Mouse (Mus musculus) embryonic facial prominence, embryonic 13.5 days (tissue): ENCODE measurements around the gene Mlxip. TPM values are rescaled to one million over a fixed set of nuclear protein-coding genes. Genes with fewer than 3 reads are reported as not detected.
A peak's percentile ranks its signal among the peaks of the same experiment; 100 is the strongest.

Source experiments
- ATAC-seq: fragments of 200-750 bp; cut with Nextera tagmentation; 2 replicates; pipeline ENCODE4 v1.8.0; 2017; ENCODE audit warnings: low read depth; ENCODE audit not compliant: insufficient number of reproducible peaks, insufficient read depth, low FRiP score, low TSS enrichment
- H3K27ac ChIP-seq: fragments of 300-500 bp; sonication (generic); 2 replicates; pipeline ENCODE4 v1.5.1; 2015; ENCODE audit warnings: moderate library complexity, mild to moderate bottlenecking, inconsistent platforms
- H3K27me3 ChIP-seq: fragments of 300-500 bp; sonication (generic); 2 replicates; pipeline ENCODE4 v1.6.1; 2015; ENCODE audit warnings: mild to moderate bottlenecking, inconsistent platforms
- H3K36me3 ChIP-seq: fragments of 300-500 bp; sonication (generic); 2 replicates; pipeline ENCODE4 v1.6.1; 2015; ENCODE audit warnings: mild to moderate bottlenecking, inconsistent platforms
- H3K4me1 ChIP-seq: fragments of 300-500 bp; sonication (generic); 2 replicates; pipeline ENCODE4 v1.6.1; 2015; ENCODE audit warnings: inconsistent platforms
- H3K4me2 ChIP-seq: fragments of 300-500 bp; sonication (generic); 2 replicates; pipeline ENCODE4 v1.6.1; 2015; ENCODE audit warnings: moderate library complexity, mild to moderate bottlenecking, inconsistent platforms
- H3K4me3 ChIP-seq: fragments of 300-500 bp; sonication (generic); 2 replicates; pipeline ENCODE4 v1.5.1; 2015; ENCODE audit warnings: mild to moderate bottlenecking, inconsistent platforms
- H3K9ac ChIP-seq: fragments of 300-500 bp; sonication (generic); 2 replicates; pipeline ENCODE4 v1.6.1; 2015; ENCODE audit warnings: mild to moderate bottlenecking, inconsistent platforms
- H3K9me3 ChIP-seq: fragments of 300-500 bp; sonication (generic); 2 replicates; pipeline ENCODE4 v1.6.1; 2016; ENCODE audit warnings: inconsistent platforms
- WGBS: fragments of 180-500 bp; shearing (Covaris S2); methylation state at CpG from one replicate; pipeline ENCODE4 v1.1.7; 2015; ENCODE audit warnings: mixed read lengths; 5-methylcytosine and 5-hydroxymethylcytosine counted together
- polyA plus RNA-seq: library from polyadenylated mRNA; unstranded; fragments of >200 nt; fragmentation: Nextera tagmentation; extraction: Ambion mirVana; gene quantifications from 2 replicates; pipeline ENCODE4 v1.2.1, GENCODE M21; 2015

Gene Mlxip
- polyA plus RNA-seq = 14.0 and 16.4 TPM in 2 replicates

GRCm38 (mm10) chr5:123394303-123394956 is at the start of gene Mlxip:
Gene Mlxip, plus strand, starts transcription at chr5:123394798.
- H3K4me1 ChIP-seq = peaks cover 54% of the 10 kb centered on the region
- ATAC-seq = peak; percentile 91

GRCm38 (mm10) chr5:123344963-123345852 is 49.4 kb upstream of the Mlxip start:
- H3K27ac ChIP-seq = peak overlapping the region; percentile 99
- H3K4me2 ChIP-seq = peak overlapping the region; percentile 86
- peaks cover 32% of the 10 kb centered on the region for H3K4me1 ChIP-seq
- ATAC-seq = peak; percentile 41; the same call in 1 of the 2 replicates
- H3K36me3 ChIP-seq = peaks cover 6% of the 10 kb centered on the region; the same call in 1 of the 2 replicates
- WGBS = under 1% methylated on average over 80 of the region's 87 CpGs
- peak overlapping the region; percentile 95 for H3K4me3 ChIP-seq
- peak overlapping the region; percentile 98 for H3K9ac ChIP-seq
- no peaks in the 10 kb centered on the region for H3K27me3 ChIP-seq
- H3K9me3 ChIP-seq = no peaks in the 10 kb centered on the region

More at GRCm38 (mm10) chr5:123394303-123394956, at the start of gene Mlxip:
- Histone ChIP-seq H3K27me3 (no peaks in the 10 kb centered on the region), H3K9me3 (no peaks in the 10 kb centered on the region), H3K9ac (peak within 1 kb of the TSS; percentile 97), H3K36me3 (no peaks in the 10 kb centered on the region), H3K4me2 (peak within 1 kb of the TSS; percentile 86), H3K27ac (peak within 1 kb of the TSS; percentile 85), H3K4me3 (peak within 1 kb of the TSS; percentile 93)
- under 1% methylated on average over 50 of the region's 50 CpGs for WGBS

- under 1% methylated on average over 22 of the region's 22 CpGs for WGBS
- ATAC-seq = no peak
- peaks cover 40% of the 10 kb centered on the region for H3K4me1 ChIP-seq
- H3K4me3 ChIP-seq = peak overlapping the region; percentile 95
- peak overlapping the region; percentile 99 for H3K27ac ChIP-seq
- no peaks in the 10 kb centered on the region for H3K27me3 ChIP-seq
- no peaks in the 10 kb centered on the region for H3K9me3 ChIP-seq
- H3K9ac ChIP-seq = peak overlapping the region; percentile 98
- H3K4me2 ChIP-seq = peak overlapping the region; percentile 86
- H3K36me3 ChIP-seq = peaks cover 6% of the 10 kb centered on the region; the same call in 1 of the 2 replicates
These were observed 48.5 kb upstream of the Mlxip start for GRCm38 (mm10) chr5:123345853-123346654.

- peak overlapping the region; percentile 95 for H3K4me3 ChIP-seq
- peak overlapping the region; percentile 98 for H3K9ac ChIP-seq
- H3K4me1 ChIP-seq = peaks cover 40% of the 10 kb centered on the region
- peaks cover 9% of the 10 kb centered on the region for H3K36me3 ChIP-seq
- H3K27me3 ChIP-seq = no peaks in the 10 kb centered on the region
- peak overlapping the region; percentile 86 for H3K4me2 ChIP-seq
- 55% methylated on average over 7 of the region's 7 CpGs for WGBS
- peak overlapping the region; percentile 99 for H3K27ac ChIP-seq
- H3K9me3 ChIP-seq = no peaks in the 10 kb centered on the region
- ATAC-seq = no peak
These were observed 47.8 kb upstream of the Mlxip start for GRCm38 (mm10) chr5:123346701-123347270.

- no peak overlapping the region for H3K9ac ChIP-seq
- no peaks in the 10 kb centered on the region for H3K27me3 ChIP-seq
- H3K9me3 ChIP-seq = no peaks in the 10 kb centered on the region
- peaks cover 45% of the 10 kb centered on the region for H3K4me1 ChIP-seq
- WGBS = 69% methylated on average over 2 of the region's 2 CpGs
- no peak for ATAC-seq
- H3K36me3 ChIP-seq = peaks cover 21% of the 10 kb centered on the region
- no peak overlapping the region for H3K4me2 ChIP-seq
- H3K4me3 ChIP-seq = no peak overlapping the region
- no peak overlapping the region for H3K27ac ChIP-seq
These were observed 46.6 kb upstream of the Mlxip start for GRCm38 (mm10) chr5:123347985-123348384.

GRCm38 (mm10) chr5:123350386-123350785 is 44.2 kb upstream of the Mlxip start:
- WGBS = 36% methylated on average over 10 of the region's 10 CpGs
- ATAC-seq = no peak
- peaks cover 32% of the 10 kb centered on the region for H3K36me3 ChIP-seq

GRCm38 (mm10) chr5:123355918-123356317 is 38.7 kb upstream of the Mlxip start:
- Histone ChIP-seq H3K9me3 (no peaks in the 10 kb centered on the region), H3K27me3 (no peaks in the 10 kb centered on the region), H3K4me1 (peaks cover 12% of the 10 kb centered on the region; the same call in 1 of the 2 replicates), H3K27ac (peak overlapping the region; percentile 69), H3K36me3 (peaks cover 80% of the 10 kb centered on the region), H3K4me3 (no peak overlapping the region), H3K4me2 (no peak overlapping the region), H3K9ac (peak overlapping the region; percentile 32; the same call in 1 of the 2 replicates)
- peak; percentile 71; the same call in 1 of the 2 replicates for ATAC-seq
- 69% methylated on average over 11 of the region's 11 CpGs for WGBS

More at GRCm38 (mm10) chr5:123350386-123350785, 44.2 kb upstream of the Mlxip start:
- Histone ChIP-seq H3K9ac (no peak overlapping the region), H3K4me3 (no peak overlapping the region), H3K4me1 (peaks cover 44% of the 10 kb centered on the region), H3K27ac (no peak overlapping the region), H3K27me3 (no peaks in the 10 kb centered on the region), H3K9me3 (no peaks in the 10 kb centered on the region), H3K4me2 (no peak overlapping the region)

- H3K27me3 ChIP-seq = no peaks in the 10 kb centered on the region
- peaks cover 12% of the 10 kb centered on the region; the same call in 1 of the 2 replicates for H3K4me1 ChIP-seq
- no peak overlapping the region for H3K4me2 ChIP-seq
- H3K36me3 ChIP-seq = peaks cover 85% of the 10 kb centered on the region
- H3K9me3 ChIP-seq = no peaks in the 10 kb centered on the region
- H3K9ac ChIP-seq = no peak overlapping the region
- 88% methylated on average over 4 of the region's 4 CpGs for WGBS
- H3K4me3 ChIP-seq = no peak overlapping the region
- no peak for ATAC-seq
- H3K27ac ChIP-seq = no peak overlapping the region; the same call in 1 of the 2 replicates
These were observed 37.3 kb upstream of the Mlxip start for GRCm38 (mm10) chr5:123357253-123357652.

GRCm38 (mm10) chr5:123359431-123359830 is 35.2 kb upstream of the Mlxip start:
- no peak for ATAC-seq
- H3K36me3 ChIP-seq = peaks cover 99% of the 10 kb centered on the region
- 88% methylated on average over 6 of the region's 6 CpGs for WGBS
- H3K27me3 ChIP-seq = no peaks in the 10 kb centered on the region
- H3K9me3 ChIP-seq = no peaks in the 10 kb centered on the region
- H3K27ac ChIP-seq = no peak overlapping the region
- H3K9ac ChIP-seq = no peak overlapping the region
- no peak overlapping the region for H3K4me3 ChIP-seq
- no peak overlapping the region for H3K4me2 ChIP-seq
- peaks cover 7% of the 10 kb centered on the region; the same call in 1 of the 2 replicates for H3K4me1 ChIP-seq

- peaks cover 6% of the 10 kb centered on the region; the same call in 1 of the 2 replicates for H3K4me1 ChIP-seq
- no peaks in the 10 kb centered on the region for H3K27me3 ChIP-seq
- 83% methylated on average over 4 of the region's 4 CpGs for WGBS
- ATAC-seq = no peak
- no peak overlapping the region for H3K4me2 ChIP-seq
- no peak overlapping the region for H3K4me3 ChIP-seq
- H3K9me3 ChIP-seq = no peaks in the 10 kb centered on the region
- no peak overlapping the region for H3K9ac ChIP-seq
- H3K36me3 ChIP-seq = peaks cover 96% of the 10 kb centered on the region
- no peak overlapping the region for H3K27ac ChIP-seq
These were observed 31.7 kb upstream of the Mlxip start for GRCm38 (mm10) chr5:123362911-123363310.
